Mouse (Mus musculus): ENCODE results near the gene Gpatch1.

DNA sequence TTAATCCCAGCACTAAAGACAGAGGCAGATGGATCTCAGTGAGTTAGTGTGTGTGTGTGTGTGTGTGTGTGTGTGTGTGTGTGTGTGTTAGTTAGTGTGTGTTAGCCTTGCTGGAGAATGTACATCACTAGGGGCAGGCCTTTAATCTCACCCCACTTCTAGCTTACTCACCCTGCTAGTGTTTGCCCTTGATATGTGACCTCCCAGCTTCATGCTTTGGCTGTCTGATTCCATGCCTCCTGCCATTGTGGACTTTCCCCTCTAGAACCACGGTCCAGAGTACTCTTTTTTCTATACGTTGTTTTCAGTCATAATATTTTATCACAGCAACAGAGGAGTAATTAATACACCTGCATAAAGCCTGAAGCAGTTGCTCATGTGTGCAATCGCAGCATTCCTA is 7.0 kb downstream of the Gpatch1 start:
- TF ChIP-seq CTCF (IDR thresholded peaks at IDR 0.05; ENCODE audit: control insufficient read depth, insufficient read depth, insufficient replicate concordance, low read depth, low read length), result no peak
- no peak for TF ChIP-seq POLR2A (IDR thresholded peaks at IDR 0.05; ENCODE audit: control insufficient read depth, low read depth, low read length)
